Mouse (Mus musculus) lung, postnatal 4 days (tissue): ENCODE measurements around the gene Ano1.
A peak's percentile ranks its signal among the peaks of the same experiment; 100 is the strongest.

Experiments
- DNase-seq, 2 experiments: peaks; one replicate each; pipeline ENCODE4 v3.0.0; 2021

Ano1 gene

GRCm38 (mm10) chr7:144751833-144752232 is at the start of gene Ano1:
Gene Ano1, minus strand, starts transcription at chr7:144751974.
- peak; percentile 38 to 73 for DNase-seq

- peak in 1 of 2 experiments; percentile 35 for DNase-seq
These were observed 46.7 kb upstream of the Ano1 start for GRCm38 (mm10) chr7:144798471-144798870.

GRCm38 (mm10) chr7:144796986-144797735 is 45.4 kb upstream of the Ano1 start:
- DNase-seq = no peak

GRCm38 (mm10) chr7:144795976-144796474 is 44.3 kb upstream of the Ano1 start:
- no peak for DNase-seq

GRCm38 (mm10) chr7:144793296-144793695 is 41.5 kb upstream of the Ano1 start:
- no peak for DNase-seq

GRCm38 (mm10) chr7:144791426-144791825 is 39.7 kb upstream of the Ano1 start:
- no peak for DNase-seq

- no peak for DNase-seq
These were observed 38.1 kb upstream of the Ano1 start for GRCm38 (mm10) chr7:144789601-144790556.

GRCm38 (mm10) chr7:144788631-144789030 is 36.9 kb upstream of the Ano1 start:
- no peak for DNase-seq

GRCm38 (mm10) chr7:144787501-144787900 is 35.7 kb upstream of the Ano1 start:
- no peak for DNase-seq

- no peak for DNase-seq
These were observed 34.8 kb upstream of the Ano1 start for GRCm38 (mm10) chr7:144786571-144786970.

- no peak for DNase-seq
These were observed 32.4 kb upstream of the Ano1 start for GRCm38 (mm10) chr7:144784176-144784575.

- DNase-seq = no peak
These were observed 30.6 kb upstream of the Ano1 start for GRCm38 (mm10) chr7:144782402-144782801.

GRCm38 (mm10) chr7:144781337-144781736 is 29.6 kb upstream of the Ano1 start:
- peak in 1 of 2 experiments; percentile 50 for DNase-seq

- peak in 1 of 2 experiments; percentile 40 for DNase-seq
These were observed 28.4 kb upstream of the Ano1 start for GRCm38 (mm10) chr7:144780190-144780589.

GRCm38 (mm10) chr7:144779691-144780090 is 27.9 kb upstream of the Ano1 start:
- no peak for DNase-seq

GRCm38 (mm10) chr7:144777805-144778204 is 26.0 kb upstream of the Ano1 start:
- DNase-seq = no peak

- peak; percentile 83 to 91 for DNase-seq
These were observed 24.2 kb upstream of the Ano1 start for GRCm38 (mm10) chr7:144775804-144776447.

- DNase-seq = no peak
These were observed 23.4 kb upstream of the Ano1 start for GRCm38 (mm10) chr7:144775214-144775613.

- no peak for DNase-seq
These were observed 22.5 kb upstream of the Ano1 start for GRCm38 (mm10) chr7:144774283-144774682.

GRCm38 (mm10) chr7:144770116-144770515 is 18.3 kb upstream of the Ano1 start:
- DNase-seq = peak in 1 of 2 experiments; percentile 61

GRCm38 (mm10) chr7:144769434-144770080 is 17.8 kb upstream of the Ano1 start:
- DNase-seq = no peak

GRCm38 (mm10) chr7:144768845-144769244 is 17.1 kb upstream of the Ano1 start:
- DNase-seq = no peak
